Mouse (Mus musculus) bone marrow macrophage, adult 2 months (primary cell): ENCODE results near the gene Prkcb. TPM values are rescaled to one million over a fixed set of nuclear protein-coding genes. Genes with fewer than 3 reads are reported as not detected.

Experiments
- H3K27ac ChIP-seq: 2 replicates; pipeline ENCODE4 v1.5.1; 2012; ENCODE audit warnings: low read depth, low read length; ENCODE audit not compliant: insufficient read depth
- H3K4me1 ChIP-seq: 2 replicates; pipeline ENCODE4 v1.6.1; 2012; ENCODE audit warnings: low read length; ENCODE audit not compliant: control insufficient read depth, insufficient read depth
- H3K4me3 ChIP-seq: 2 replicates; pipeline ENCODE4 v1.5.1; 2012; ENCODE audit warnings: mild to moderate bottlenecking, low read length, moderate library complexity; ENCODE audit not compliant: insufficient read depth
- CTCF ChIP-seq: IDR thresholded peaks from 2 replicates; pipeline ENCODE4 v1.5.1; 2012; ENCODE audit warnings: low read depth, mild to moderate bottlenecking, low read length, moderate library complexity
- POLR2A ChIP-seq: IDR thresholded peaks from 2 replicates; pipeline ENCODE4 v1.6.1; 2012; ENCODE audit warnings: mild to moderate bottlenecking, low read depth, low read length, borderline replicate concordance
- polyA plus RNA-seq: library from polyadenylated mRNA; stranded (reverse); fragments of >200 nt; gene quantifications from 2 replicates; pipeline ENCODE4 v1.2.4, GENCODE M21; 2012; ENCODE audit not compliant: missing spikeins, insufficient read depth, insufficient read length

Prkcb gene
- polyA plus RNA-seq, 1 experiment = 196 TPM

GRCm38 (mm10) chr7:122339476-122339875 lies 50.9 kb downstream of the Prkcb start:
- TF ChIP-seq CTCF (no peak), POLR2A (no peak)
- Histone ChIP-seq H3K4me1 (no peaks in the 10 kb centered on the region), H3K4me3 (no peak overlapping the region), H3K27ac (no peak overlapping the region)

- H3K4me3 ChIP-seq = no peak overlapping the region
Observed at GRCm38 (mm10) chr7:122341813-122342212, 53.3 kb downstream of the Prkcb start.

GRCm38 (mm10) chr7:122344656-122345055 lies 56.1 kb downstream of the Prkcb start:
- H3K4me3 ChIP-seq = no peak overlapping the region
- H3K27ac ChIP-seq = no peak overlapping the region
- no peak for TF ChIP-seq CTCF
- no peak for TF ChIP-seq POLR2A
- H3K4me1 ChIP-seq = peaks cover 6% of the 10 kb centered on the region; the same call in 1 of the 2 replicates

More at GRCm38 (mm10) chr7:122341813-122342212, 53.3 kb downstream of the Prkcb start:
- TF ChIP-seq CTCF (no peak), POLR2A (no peak)
- Histone ChIP-seq H3K4me1 (no peaks in the 10 kb centered on the region), H3K27ac (no peak overlapping the region)

GRCm38 (mm10) chr7:122346251-122347242 lies 58.0 kb downstream of the Prkcb start:
- Histone ChIP-seq H3K4me3 (no peak overlapping the region), H3K4me1 (peaks cover 6% of the 10 kb centered on the region; the same call in 1 of the 2 replicates), H3K27ac (no peak overlapping the region)
- TF ChIP-seq POLR2A (no peak), CTCF (no peak)

GRCm38 (mm10) chr7:122347433-122347832 lies 58.9 kb downstream of the Prkcb start:
- TF ChIP-seq CTCF (no peak), POLR2A (no peak)
- Histone ChIP-seq H3K27ac (no peak overlapping the region), H3K4me3 (no peak overlapping the region), H3K4me1 (peaks cover 6% of the 10 kb centered on the region; the same call in 1 of the 2 replicates)

GRCm38 (mm10) chr7:122349961-122350360 lies 61.4 kb downstream of the Prkcb start:
- TF ChIP-seq POLR2A (no peak), CTCF (no peak)
- Histone ChIP-seq H3K27ac (no peak overlapping the region), H3K4me1 (peaks cover 6% of the 10 kb centered on the region; the same call in 1 of the 2 replicates), H3K4me3 (no peak overlapping the region)

- H3K4me3 ChIP-seq = no peak overlapping the region
- H3K4me1 ChIP-seq = peaks cover 9% of the 10 kb centered on the region
- TF ChIP-seq CTCF (no peak), POLR2A (no peak)
- H3K27ac ChIP-seq = no peak overlapping the region
Observed at GRCm38 (mm10) chr7:122350741-122351140, 62.2 kb downstream of the Prkcb start.

GRCm38 (mm10) chr7:122351816-122352215 lies 63.3 kb downstream of the Prkcb start:
- no peak overlapping the region for H3K27ac ChIP-seq
- TF ChIP-seq CTCF (no peak), POLR2A (no peak)
- no peak overlapping the region for H3K4me3 ChIP-seq
- peaks cover 17% of the 10 kb centered on the region for H3K4me1 ChIP-seq

- no peak overlapping the region for H3K27ac ChIP-seq
Observed at GRCm38 (mm10) chr7:122352566-122353277, 64.2 kb downstream of the Prkcb start.

More at GRCm38 (mm10) chr7:122352566-122353277, 64.2 kb downstream of the Prkcb start:
- Histone ChIP-seq H3K4me3 (no peak overlapping the region), H3K4me1 (peaks cover 20% of the 10 kb centered on the region)
- TF ChIP-seq POLR2A (no peak), CTCF (no peak)
